Mouse (Mus musculus): Measurements from ENCODE around the gene Lce1g.

Gene Lce1g

GRCm38 (mm10) chr3:92752238-92752637 is at the start of gene Lce1g:
Lce1g (minus strand) TSS chr3:92752338.
- DNase-seq (ENCODE audit: low read depth, low spot score): no peak

DNA sequence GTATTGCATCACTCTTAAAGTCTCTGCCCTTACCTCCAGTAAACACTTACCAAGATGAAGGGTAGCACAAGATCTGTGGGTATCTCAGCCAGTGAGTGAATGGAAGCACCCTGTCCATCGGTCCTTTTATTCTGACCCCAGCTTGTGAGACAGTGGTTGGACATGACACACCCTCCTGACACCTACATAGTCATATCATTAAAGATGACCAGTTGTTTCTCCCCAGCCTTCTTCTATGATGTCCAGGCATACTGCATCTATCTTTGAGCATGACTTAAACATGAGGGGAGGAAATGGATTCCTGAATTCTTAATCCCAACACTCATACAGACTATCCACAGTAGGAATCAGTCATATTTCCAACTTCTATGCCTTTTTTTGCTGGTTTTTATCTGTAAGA is 38.3 kb upstream of the Lce1g start, which contains the start of gene Lce1j:
TSS of gene Lce1j (minus strand) at position 101 of the 400 bp plus-strand sequence.
- DNase-seq (ENCODE audit: low read depth, low spot score): no peak

GRCm38 (mm10) chr3:92778799-92779198 is 26.7 kb upstream of the Lce1g start, which contains the start of gene Lce1i:
Lce1i (minus strand) TSS chr3:92778899.
- DNase-seq (ENCODE audit: low read depth, low spot score): no peak

DNA sequence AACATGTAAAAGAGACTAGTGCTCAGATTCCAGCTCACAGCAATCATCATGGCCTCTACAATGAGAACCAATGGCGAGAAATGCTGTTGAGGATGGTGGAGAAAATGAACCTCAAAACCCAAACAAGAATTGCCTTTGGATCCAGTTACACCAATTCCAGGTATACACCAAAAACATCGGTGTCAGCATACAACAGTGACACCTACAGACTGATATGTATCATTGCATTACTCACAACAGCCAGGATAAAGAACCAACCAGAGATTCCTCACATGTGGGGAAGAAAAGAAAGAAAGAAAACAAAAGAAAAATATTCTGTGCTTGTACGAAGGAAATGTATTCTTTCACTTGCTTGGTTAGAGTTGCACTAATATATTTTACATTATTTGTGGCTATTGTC is 19.4 kb upstream of the Lce1g start:
- DNase-seq (ENCODE audit: low read depth, low spot score): no peak

DNA sequence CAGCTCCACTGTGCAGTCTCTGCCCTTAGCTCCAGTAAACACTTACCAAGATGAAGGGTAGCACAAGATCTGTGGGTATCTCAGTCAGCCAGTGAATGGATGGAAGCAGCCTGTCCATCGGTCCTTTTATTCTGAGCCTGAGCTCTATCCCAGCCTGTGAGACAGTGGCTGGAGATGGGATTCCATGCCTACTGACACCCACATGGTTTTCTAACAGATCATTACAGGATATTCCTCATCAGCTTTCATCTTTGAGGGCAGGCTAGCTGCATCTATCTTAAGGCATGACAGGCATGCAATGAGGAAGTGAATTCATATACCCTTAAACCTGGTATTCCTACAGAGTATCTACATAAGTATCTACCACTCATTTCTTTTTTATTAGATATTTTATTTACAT is 12.8 kb upstream of the Lce1g start, which contains the start of gene Lce1h:
TSS of gene Lce1h (minus strand) at position 101 of the 400 bp plus-strand sequence.
- no peak for DNase-seq (ENCODE audit: low read depth, low spot score)

- DNase-seq (ENCODE audit: low read depth, low spot score): no peak
Observed at GRCm38 (mm10) chr3:92753197-92753596, 1.1 kb upstream of the Lce1g start.

- DNase-seq (ENCODE audit: low read depth, low spot score): no peak
Observed at GRCm38 (mm10) chr3:92738996-92739395, 13.1 kb downstream of the Lce1g start, which contains the start of gene Gm38119. Gm38119 (minus strand) TSS chr3:92739096.

DNA sequence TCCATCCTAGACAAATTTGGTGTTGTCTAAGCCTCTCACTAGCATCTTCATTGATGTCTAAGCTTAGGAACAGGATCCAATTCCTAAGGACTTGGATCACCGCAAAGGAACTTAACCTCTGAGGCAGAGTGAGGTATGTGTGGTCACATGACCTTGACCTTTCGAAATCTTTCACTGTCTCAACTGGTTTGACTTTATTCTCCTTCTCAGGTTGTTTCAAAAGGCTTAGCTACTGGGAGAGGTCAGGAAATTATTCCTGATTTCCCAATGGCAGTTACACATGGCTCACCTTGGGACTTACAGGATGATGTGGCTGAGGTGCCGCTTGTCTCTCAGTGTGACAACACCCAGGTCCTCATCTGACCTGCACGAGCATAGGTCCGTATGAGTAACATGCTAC is 29.5 kb downstream of the Lce1g start:
- DNase-seq (ENCODE audit: low read depth, low spot score): no peak

GRCm38 (mm10) chr3:92720250-92720649 is 31.9 kb downstream of the Lce1g start, which contains the start of gene Lce1f:
Lce1f (minus strand) TSS chr3:92720350.
- no peak for DNase-seq (ENCODE audit: low read depth, low spot score)

DNA sequence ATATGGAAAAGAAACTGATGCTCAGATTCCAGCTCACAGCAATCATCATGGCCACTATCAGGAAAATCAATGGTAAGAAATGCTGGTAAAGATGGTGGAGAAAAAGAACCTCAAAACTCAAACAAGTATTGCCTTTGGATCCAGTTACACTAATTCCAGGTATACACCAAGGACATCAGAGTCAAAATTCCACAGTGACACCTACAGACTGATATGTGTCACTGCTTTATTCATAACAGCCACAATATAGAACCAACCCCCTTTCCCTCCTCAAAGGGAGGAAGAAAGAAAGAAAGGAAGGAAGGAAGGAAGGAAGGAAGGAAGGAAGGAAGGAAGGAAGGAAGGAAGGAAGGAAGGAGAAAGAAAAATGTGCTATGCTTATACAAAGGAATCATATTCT is 37.0 kb downstream of the Lce1g start:
- DNase-seq (ENCODE audit: low read depth, low spot score): no peak

DNA sequence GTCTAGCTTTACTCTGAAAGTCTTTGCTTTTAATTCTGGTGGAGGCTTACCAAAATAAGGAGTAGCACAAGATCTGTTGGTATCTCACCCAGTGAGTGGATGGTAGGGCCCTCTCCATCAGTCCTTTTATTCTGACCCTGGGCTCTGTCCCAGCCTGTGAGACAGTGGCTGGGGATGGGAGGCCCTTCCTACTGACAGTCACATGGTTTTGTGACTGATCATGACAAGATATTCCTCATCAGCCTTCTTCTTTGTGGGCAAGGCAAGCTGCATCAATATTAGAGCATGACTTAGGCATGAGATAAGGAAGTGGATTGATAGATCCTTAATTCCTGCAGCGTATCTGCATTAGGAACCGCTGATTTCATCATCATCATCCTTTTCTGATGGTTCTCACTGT is 43.2 kb downstream of the Lce1g start, which contains the start of gene Lce1e:
TSS of gene Lce1e (minus strand) at position 101 of the 400 bp plus-strand sequence.
- no peak for DNase-seq (ENCODE audit: low read depth, low spot score)
